Mouse (Mus musculus) urinary bladder, postnatal 25 days (tissue): Measurements from ENCODE around the gene Tmem229b.
"Not testable (repeated sequence)": the region's sequence is repeated elsewhere in the genome, so short reads cannot be mapped to it uniquely, and the experiment has no call there.

Source experiments
- DNase-seq: peaks from one replicate; pipeline ENCODE4 v3.0.0; 2022; ENCODE audit warnings: low spot score

Tmem229b gene

GRCm38 (mm10) chr12:78947661-78948060, 59.8 kb downstream of the Tmem229b start:
- DNase-seq, result no peak

- DNase-seq, result no peak
Observed at GRCm38 (mm10) chr12:78947161-78947560, 60.3 kb downstream of the Tmem229b start.

- no peak for DNase-seq
Observed at GRCm38 (mm10) chr12:78942931-78943330, 64.5 kb downstream of the Tmem229b start.

GRCm38 (mm10) chr12:78940081-78940480, 67.3 kb downstream of the Tmem229b start:
- DNase-seq, result no peak

GRCm38 (mm10) chr12:78939393-78940037, 67.9 kb downstream of the Tmem229b start:
- DNase-seq, result no peak

GRCm38 (mm10) chr12:78936494-78936893, 70.9 kb downstream of the Tmem229b start:
- no peak for DNase-seq

GRCm38 (mm10) chr12:78929900-78930299, 77.5 kb downstream of the Tmem229b start:
- DNase-seq, result no peak

- DNase-seq, result no peak
Observed at GRCm38 (mm10) chr12:78927287-78927686, 80.1 kb downstream of the Tmem229b start.

- DNase-seq, result no peak
Observed at GRCm38 (mm10) chr12:78923539-78924189, 83.8 kb downstream of the Tmem229b start.

GRCm38 (mm10) chr12:78922977-78923376, 84.5 kb downstream of the Tmem229b start:
- not testable (repeated sequence) for DNase-seq

GRCm38 (mm10) chr12:78922058-78922457, 85.4 kb downstream of the Tmem229b start:
- no peak for DNase-seq

GRCm38 (mm10) chr12:78921421-78921820, 86.0 kb downstream of the Tmem229b start:
- DNase-seq, result no peak

GRCm38 (mm10) chr12:78919079-78919712, 88.2 kb downstream of the Tmem229b start:
- DNase-seq, result peak; percentile 42

- peak; percentile 59 for DNase-seq
Observed at GRCm38 (mm10) chr12:78918227-78919078, 89.0 kb downstream of the Tmem229b start.

- no peak for DNase-seq
Observed at GRCm38 (mm10) chr12:78916278-78916677, 91.1 kb downstream of the Tmem229b start.

- DNase-seq, result no peak
Observed at GRCm38 (mm10) chr12:78915561-78915960, 91.9 kb downstream of the Tmem229b start.

- no peak for DNase-seq
Observed at GRCm38 (mm10) chr12:78914458-78914857, 93.0 kb downstream of the Tmem229b start.
